ENCODE assay signal across 16 mouse cellular contexts in genomic region chr2:31180081-31180551, GRCm38 (mm10). TPM values are rescaled to one million over a fixed set of nuclear protein-coding genes. Genes with fewer than 3 reads are reported as not detected.
DNase-seq lines count a peak whose midpoint lies in the region; ATAC-seq and TF ChIP-seq lines count a peak whose summit lies in the region.
"Had no signal": no experiment of that assay in that cellular context is flagged by ENCODE, and none has a peak within 500 bp of the region (broad histone marks: within the 10 kb centered on the region; RNA-seq: fewer than 3 reads in every experiment).

No protein-coding gene starts in this region.

- 0 out of 2 replicates have a peak overlapping the region, but pooled peaks have one; percentile 24 for H3K9ac ChIP-seq in hindbrain, embryonic 13.5 days
- no peak overlapping the region for H3K9ac ChIP-seq in hindbrain, embryonic 12.5 days
- no peak overlapping the region for H3K9ac ChIP-seq in liver, postnatal 0 days (replicated peaks)
- H3K9ac ChIP-seq in forebrain, postnatal 0 days: no peak overlapping the region
- H3K9ac ChIP-seq: embryonic facial prominence, embryonic 12.5 days; neural tube, embryonic 12.5 days had no signal

- H3K27ac ChIP-seq in hindbrain, embryonic 13.5 days: no peak overlapping the region
- no peak overlapping the region for H3K27ac ChIP-seq in hindbrain, embryonic 12.5 days
- no peak overlapping the region for H3K27ac ChIP-seq in liver, postnatal 0 days (ENCODE audit: low read depth)
- H3K27ac ChIP-seq in forebrain, postnatal 0 days (ENCODE audit: low read depth, low read length): no peak overlapping the region
- H3K27ac ChIP-seq: embryonic facial prominence, embryonic 12.5 days; heart, adult 2 months; hindbrain, postnatal 0 days; midbrain, embryonic 10.5 days; neural tube, embryonic 12.5 days had no signal

- no peak for TF ChIP-seq CTCF in liver, postnatal 0 days (IDR thresholded peaks at IDR 0.05; ENCODE audit: low read depth)
- TF ChIP-seq CTCF in forebrain, postnatal 0 days (IDR thresholded peaks at IDR 0.05; ENCODE audit: low read depth): no peak

- no peaks in the 10 kb centered on the region for H3K9me3 ChIP-seq in hindbrain, embryonic 13.5 days
- H3K9me3 ChIP-seq in hindbrain, embryonic 12.5 days (replicated peaks): no peaks in the 10 kb centered on the region
- H3K9me3 ChIP-seq in liver, postnatal 0 days (ENCODE audit: low read length): no peaks in the 10 kb centered on the region
- H3K9me3 ChIP-seq in forebrain, postnatal 0 days (ENCODE audit: low read length): no peaks in the 10 kb centered on the region
- H3K9me3 ChIP-seq: embryonic facial prominence, embryonic 12.5 days; midbrain, embryonic 10.5 days; neural tube, embryonic 12.5 days had no signal

- H3K4me3 ChIP-seq in hindbrain, embryonic 13.5 days: no peak overlapping the region
- H3K4me3 ChIP-seq in hindbrain, embryonic 12.5 days: no peak overlapping the region
- no peak overlapping the region for H3K4me3 ChIP-seq in liver, postnatal 0 days (ENCODE audit: low read depth, low read length)
- H3K4me3 ChIP-seq in forebrain, postnatal 0 days (ENCODE audit: low read depth, low read length): no peak overlapping the region
- H3K4me3 ChIP-seq: embryonic facial prominence, embryonic 12.5 days; heart, adult 2 months; midbrain, embryonic 10.5 days; neural tube, embryonic 12.5 days had no signal

- H3K4me2 ChIP-seq in hindbrain, embryonic 13.5 days: no peak overlapping the region
- H3K4me2 ChIP-seq in hindbrain, embryonic 12.5 days (replicated peaks): no peak overlapping the region
- H3K4me2 ChIP-seq in liver, postnatal 0 days (ENCODE audit: low read depth, low read length): no peak overlapping the region
- H3K4me2 ChIP-seq in forebrain, postnatal 0 days (ENCODE audit: low read depth): no peak overlapping the region
- H3K4me2 ChIP-seq: embryonic facial prominence, embryonic 12.5 days; neural tube, embryonic 12.5 days had no signal

- 54% methylated on average over 7 of the region's 7 CpGs for WGBS in hindbrain, embryonic 13.5 days
- WGBS in hindbrain, embryonic 12.5 days: 64% methylated on average over 7 of the region's 7 CpGs
- WGBS in liver, postnatal 0 days (ENCODE audit: insufficient replicate concordance): 47% methylated on average over 7 of the region's 7 CpGs
- WGBS in forebrain, postnatal 0 days: 85% methylated on average over 7 of the region's 7 CpGs

- H3K36me3 ChIP-seq in hindbrain, embryonic 13.5 days: peaks cover 98% of the 10 kb centered on the region
- H3K36me3 ChIP-seq in hindbrain, embryonic 12.5 days: peaks cover 72% of the 10 kb centered on the region
- peaks cover 56% of the 10 kb centered on the region for H3K36me3 ChIP-seq in liver, postnatal 0 days (replicated peaks; ENCODE audit: insufficient read depth, low read length)
- peaks cover 77% of the 10 kb centered on the region for H3K36me3 ChIP-seq in forebrain, postnatal 0 days (ENCODE audit: insufficient read depth)

- DNase-seq in ovary, adult 18-20 months (ENCODE audit: low spot score): peak; percentile 17
- no peak for DNase-seq in ovary, postnatal 14 days (ENCODE audit: low spot score)
- peak; percentile 80 for DNase-seq in adrenal gland, adult 2 months
- peak; percentile 25 for DNase-seq in liver, postnatal 0 days
- DNase-seq in forebrain, postnatal 0 days: no peak
- no peak for DNase-seq in neural tube, embryonic 10.5 days (ENCODE audit: extremely low spot score, low spot score)
- DNase-seq: cerebellum, adult 9-10 months; heart, adult 2 months; heart, postnatal 36 days; kidney, adult 9 months had no signal

- H3K4me1 ChIP-seq in hindbrain, embryonic 13.5 days (replicated peaks): no peaks in the 10 kb centered on the region
- no peaks in the 10 kb centered on the region for H3K4me1 ChIP-seq in hindbrain, embryonic 12.5 days
- peaks cover 13% of the 10 kb centered on the region; the same call in 1 of the 2 replicates for H3K4me1 ChIP-seq in liver, postnatal 0 days (ENCODE audit: insufficient read depth)
- H3K4me1 ChIP-seq in forebrain, postnatal 0 days (ENCODE audit: insufficient read depth): no peaks in the 10 kb centered on the region
- H3K4me1 ChIP-seq: embryonic facial prominence, embryonic 12.5 days; midbrain, embryonic 10.5 days; neural tube, embryonic 12.5 days had no signal

- ATAC-seq in hindbrain, embryonic 13.5 days (ENCODE audit: low FRiP score): no peak
- ATAC-seq in hindbrain, embryonic 12.5 days (ENCODE audit: low FRiP score): no peak
- ATAC-seq in liver, postnatal 0 days: peak; percentile 79
- ATAC-seq in forebrain, postnatal 0 days: no peak
- ATAC-seq: hindbrain, postnatal 0 days had no signal

- no peak for TF ChIP-seq EP300 in liver, postnatal 0 days (IDR thresholded peaks at IDR 0.05; ENCODE audit: low read depth)

- H3K27me3 ChIP-seq in hindbrain, embryonic 13.5 days: no peaks in the 10 kb centered on the region
- H3K27me3 ChIP-seq in hindbrain, embryonic 12.5 days: no peaks in the 10 kb centered on the region
- no peaks in the 10 kb centered on the region for H3K27me3 ChIP-seq in liver, postnatal 0 days (ENCODE audit: insufficient read depth, low read length)
- no peaks in the 10 kb centered on the region for H3K27me3 ChIP-seq in forebrain, postnatal 0 days (ENCODE audit: insufficient read depth, low read length)
- H3K27me3 ChIP-seq: embryonic facial prominence, embryonic 12.5 days; neural tube, embryonic 12.5 days had no signal

RNA-seq across cellular contexts. Expression of gene Gpr107, which starts 28.0 kb away (rescaled TPM):
- 38.1 and 38.2 TPM in 2 replicates for polyA plus RNA-seq in hindbrain, embryonic 13.5 days (2015; fragmentation: Nextera tagmentation; extraction: Ambion mirVana)
- polyA plus RNA-seq in hindbrain, embryonic 12.5 days (2016; fragmentation: Nextera tagmentation; extraction: Ambion mirVana): 43.1 and 46.6 TPM in 2 replicates
- total RNA-seq in adrenal gland, adult 2 months (2021): 10 to 100 TPM; 54.9 to 55.8 TPM
- polyA plus RNA-seq in adrenal gland, adult 2 months (2012; rRNA removed): 18.2 and 21.7 TPM in 2 replicates
- 9.2 and 9.8 TPM in 2 replicates for polyA plus RNA-seq in liver, postnatal 0 days (2015; fragmentation: Nextera tagmentation; extraction: Ambion mirVana)
- 40.8 and 47.6 TPM in 2 replicates for total RNA-seq in forebrain, postnatal 0 days (2014; rRNA removed)
- 20.3 and 24.0 TPM in 2 replicates for polyA plus RNA-seq in forebrain, postnatal 0 days (2015; fragmentation: Nextera tagmentation; extraction: Ambion mirVana)

RNA-seq across cellular contexts. Expression of gene Fnbp1, which starts 38.3 kb away (rescaled TPM):
- polyA plus RNA-seq in hindbrain, embryonic 13.5 days (2015; fragmentation: Nextera tagmentation; extraction: Ambion mirVana): 20.7 and 21.9 TPM in 2 replicates
- polyA plus RNA-seq in hindbrain, embryonic 12.5 days (2016; fragmentation: Nextera tagmentation; extraction: Ambion mirVana): 18.7 and 19.9 TPM in 2 replicates
- total RNA-seq in adrenal gland, adult 2 months (2021): 10 to 100 TPM; 59.7 to 73.4 TPM
- polyA plus RNA-seq in adrenal gland, adult 2 months (2012; rRNA removed): 34.3 and 35.6 TPM in 2 replicates
- 4.1 and 4.5 TPM in 2 replicates for polyA plus RNA-seq in liver, postnatal 0 days (2015; fragmentation: Nextera tagmentation; extraction: Ambion mirVana)
- total RNA-seq in forebrain, postnatal 0 days (2014; rRNA removed): 9.2 and 13.3 TPM in 2 replicates
- polyA plus RNA-seq in forebrain, postnatal 0 days (2015; fragmentation: Nextera tagmentation; extraction: Ambion mirVana): 9.8 and 20.1 TPM in 2 replicates

Comparison
In these comparisons a context has a peak if more than half of its experiments do, and no peak if none do; other contexts are left out.
1. DNase-seq: peak in ovary, adult 18-20 months (single experiment), adrenal gland, adult 2 months (single experiment) and liver, postnatal 0 days (single experiment); none in ovary, postnatal 14 days (single experiment), forebrain, postnatal 0 days (single experiment) and neural tube, embryonic 10.5 days (single experiment).